Mouse (Mus musculus): Measurements from ENCODE around the gene Gm21394. TPM values are rescaled to one million over a fixed set of nuclear protein-coding genes. Genes with fewer than 3 reads are reported as not detected.
"Not testable (repeated sequence)": the region's sequence is repeated elsewhere in the genome, so short reads cannot be mapped to it uniquely, and the experiment has no call there.

Gene Gm21394
- not detected in 2 replicates for polyA plus RNA-seq (2016; fragmentation: Nextera tagmentation; extraction: Ambion mirVana)

DNA sequence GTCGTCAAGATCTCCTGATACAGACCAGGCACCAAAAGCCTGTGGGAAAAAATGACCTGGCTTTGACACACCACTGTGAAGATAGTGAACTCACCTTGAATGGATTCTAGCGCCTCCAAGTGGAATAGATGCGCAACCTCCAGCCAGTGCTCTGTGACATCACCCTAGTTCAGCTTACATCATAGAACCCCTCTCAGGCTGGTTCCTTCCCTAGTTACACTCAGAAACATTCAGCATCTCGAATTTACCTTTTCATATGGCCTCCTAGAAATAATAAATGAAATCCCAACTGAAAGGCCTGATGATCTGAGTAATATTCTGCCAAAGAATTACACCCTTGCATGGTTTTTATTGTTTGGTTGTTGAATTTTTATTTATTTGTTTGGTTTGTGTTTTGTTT lies at the start of gene Gm21394:
Gene Gm21394 (minus strand): TSS at position 101 of the 400 bp plus-strand sequence.
- H3K4me2 ChIP-seq (replicated peaks); H3K27ac ChIP-seq; H3K36me3 ChIP-seq; H3K27me3 ChIP-seq; H3K9me3 ChIP-seq (replicated peaks); H3K4me1 ChIP-seq; ATAC-seq (ENCODE audit: low FRiP score); H3K4me3 ChIP-seq; H3K9ac ChIP-seq: not testable (repeated sequence)
- no CpG with 5 or more reads among the region's 4 CpGs for WGBS

Other genes starting within 250 kb of the Gm21394 start
- not detected in 2 replicates for gene Gm21409, start 181.8 kb upstream of the Gm21394 start, polyA plus RNA-seq (2016; fragmentation: Nextera tagmentation; extraction: Ambion mirVana)